Mouse (Mus musculus): ENCODE measurements around the gene Setd3.
"Not testable (repeated sequence)": the region's sequence is repeated elsewhere in the genome, so short reads cannot be mapped to it uniquely, and the experiment has no call there.

Gene Setd3

GRCm38 (mm10) chr12:108133181-108133580, 45.9 kb downstream of the Setd3 start:
- no peak for DNase-seq

GRCm38 (mm10) chr12:108132450-108133070, 46.6 kb downstream of the Setd3 start:
- peak; percentile 57 for DNase-seq

GRCm38 (mm10) chr12:108121288-108121687, 57.8 kb downstream of the Setd3 start:
- peak; percentile 75 for DNase-seq

GRCm38 (mm10) chr12:108120434-108120833, 58.7 kb downstream of the Setd3 start:
- no peak for DNase-seq

- DNase-seq = no peak
Measured at GRCm38 (mm10) chr12:108119930-108120329, 59.2 kb downstream of the Setd3 start.

GRCm38 (mm10) chr12:108118902-108119531, 60.1 kb downstream of the Setd3 start:
- no peak for DNase-seq

- DNase-seq = no peak
Measured at GRCm38 (mm10) chr12:108118503-108118901, 60.6 kb downstream of the Setd3 start.

GRCm38 (mm10) chr12:108111191-108111590, 67.9 kb downstream of the Setd3 start:
- no peak for DNase-seq

- DNase-seq = no peak
Measured at GRCm38 (mm10) chr12:108110674-108111073, 68.4 kb downstream of the Setd3 start.

GRCm38 (mm10) chr12:108109732-108110131, 69.4 kb downstream of the Setd3 start:
- no peak for DNase-seq

- not testable (repeated sequence) for DNase-seq
Measured at GRCm38 (mm10) chr12:108108591-108108990, 70.5 kb downstream of the Setd3 start.

GRCm38 (mm10) chr12:108103292-108103691, 75.8 kb downstream of the Setd3 start:
- no peak for DNase-seq

- DNase-seq = no peak
Measured at GRCm38 (mm10) chr12:108102119-108102518, 77.0 kb downstream of the Setd3 start.

GRCm38 (mm10) chr12:108100181-108100580, 78.9 kb downstream of the Setd3 start:
- DNase-seq = no peak

- DNase-seq = peak; percentile 43
Measured at GRCm38 (mm10) chr12:108098201-108098980, 80.7 kb downstream of the Setd3 start.

- no peak for DNase-seq
Measured at GRCm38 (mm10) chr12:108097643-108098042, 81.5 kb downstream of the Setd3 start.

- no peak for DNase-seq
Measured at GRCm38 (mm10) chr12:108088253-108088652, 90.9 kb downstream of the Setd3 start.

- no peak for DNase-seq
Measured at GRCm38 (mm10) chr12:108087489-108087888, 91.6 kb downstream of the Setd3 start.

- DNase-seq = peak; percentile 25
Measured at GRCm38 (mm10) chr12:108078122-108078752, 100.9 kb downstream of the Setd3 start.

GRCm38 (mm10) chr12:108072907-108073306, 106.2 kb downstream of the Setd3 start:
- no peak for DNase-seq

- DNase-seq = peak; percentile 33
Measured at GRCm38 (mm10) chr12:108070685-108071662, 108.1 kb downstream of the Setd3 start.

GRCm38 (mm10) chr12:108069504-108069903, 109.6 kb downstream of the Setd3 start:
- DNase-seq = no peak

Measured in kidney, postnatal 10 days (tissue).